Mouse (Mus musculus) heart, embryonic 10.5 days (tissue): ENCODE data around the gene Krtap1-5. TPM values are rescaled to one million over a fixed set of nuclear protein-coding genes. Genes with fewer than 3 reads are reported as not detected.

Experiments used
- polyA plus RNA-seq: library from polyadenylated mRNA; unstranded; fragments of >200 nt; fragmentation: Nextera tagmentation; extraction: Ambion mirVana; gene quantifications from 2 replicates; pipeline ENCODE4 v1.2.1, GENCODE M21; 2016

Gene Krtap1-5
- polyA plus RNA-seq, 1 experiment from 2014 or later, result not detected

Other genes starting within 250 kb of the Krtap1-5 start
- not detected in 2 replicates for gene Krt26, start 243.1 kb downstream of the Krtap1-5 start, polyA plus RNA-seq
- gene Krt27, start 229.9 kb downstream of the Krtap1-5 start, polyA plus RNA-seq, result not detected in 2 replicates
- 0.20 and 0.39 TPM in 2 replicates for gene Krt28, start 206.1 kb downstream of the Krtap1-5 start, polyA plus RNA-seq
- 11.4 and 14.6 TPM in 2 replicates for gene Krt10, start 191.7 kb downstream of the Krtap1-5 start, polyA plus RNA-seq
- gene Krt12, start 158.8 kb downstream of the Krtap1-5 start, polyA plus RNA-seq, result not detected in 2 replicates
- 6.6 and 9.5 TPM in 2 replicates for gene Krt20, start 142.9 kb downstream of the Krtap1-5 start, polyA plus RNA-seq
- gene Krt23, start 87.9 kb downstream of the Krtap1-5 start, polyA plus RNA-seq, result 0.15 and 0.38 TPM in 2 replicates
- gene Krt39, start 59.7 kb downstream of the Krtap1-5 start, polyA plus RNA-seq, result not detected in 2 replicates
- not detected in 2 replicates for gene Krt40, start 37.9 kb downstream of the Krtap1-5 start, polyA plus RNA-seq
- gene Krtap3-3, start 30.2 kb downstream of the Krtap1-5 start, polyA plus RNA-seq, result not detected in 2 replicates
- not detected in 2 replicates for gene Krtap3-2, start 24.2 kb downstream of the Krtap1-5 start, polyA plus RNA-seq
- not detected in 2 replicates for gene Gm11939, start 21.6 kb downstream of the Krtap1-5 start, polyA plus RNA-seq
- gene Krtap3-1, start 14.4 kb downstream of the Krtap1-5 start, polyA plus RNA-seq, result not detected in 2 replicates
- gene Krtap1-4, start 2.6 kb upstream of the Krtap1-5 start, polyA plus RNA-seq, result not detected in 2 replicates
- gene Krtap1-3, start 10.3 kb upstream of the Krtap1-5 start, polyA plus RNA-seq, result not detected in 2 replicates
- gene Krtap9-3, start 17.1 kb upstream of the Krtap1-5 start, polyA plus RNA-seq, result not detected in 2 replicates
- not detected in 2 replicates for gene Gm11938, start 22.3 kb upstream of the Krtap1-5 start, polyA plus RNA-seq
- gene Gm11937, start 29.2 kb upstream of the Krtap1-5 start, polyA plus RNA-seq, result not detected in 2 replicates
- not detected in 2 replicates for gene Krtap2-4, start 33.8 kb upstream of the Krtap1-5 start, polyA plus RNA-seq
- gene Gm11562, start 39.4 kb upstream of the Krtap1-5 start, polyA plus RNA-seq, result not detected in 2 replicates
- gene Krtap4-1, start 47.2 kb upstream of the Krtap1-5 start, polyA plus RNA-seq, result not detected in 2 replicates
- gene Krtap4-2, start 54.1 kb upstream of the Krtap1-5 start, polyA plus RNA-seq, result not detected in 2 replicates
- not detected in 2 replicates for gene Krtap4-7, start 63.1 kb upstream of the Krtap1-5 start, polyA plus RNA-seq
- gene Gm11555, start 69.2 kb upstream of the Krtap1-5 start, polyA plus RNA-seq, result not detected in 2 replicates
- not detected in 2 replicates for gene Gm11563, start 77.9 kb upstream of the Krtap1-5 start, polyA plus RNA-seq
- gene Krtap4-6, start 84.9 kb upstream of the Krtap1-5 start, polyA plus RNA-seq, result not detected in 2 replicates
- gene Gm14190, start 109.7 kb upstream of the Krtap1-5 start, polyA plus RNA-seq, result not detected in 2 replicates
- gene Gm14180, start 153.3 kb upstream of the Krtap1-5 start, polyA plus RNA-seq, result not detected in 2 replicates
- gene Gm11595, start 191.9 kb upstream of the Krtap1-5 start, polyA plus RNA-seq, result not detected in 2 replicates
- not detected in 2 replicates for gene Krtap4-8, start 199.7 kb upstream of the Krtap1-5 start, polyA plus RNA-seq
- not detected in 2 replicates for gene Krtap4-9, start 204.2 kb upstream of the Krtap1-5 start, polyA plus RNA-seq
- not detected in 2 replicates for gene Gm11596, start 212.5 kb upstream of the Krtap1-5 start, polyA plus RNA-seq
- not detected in 2 replicates for gene Gm11569, start 217.9 kb upstream of the Krtap1-5 start, polyA plus RNA-seq
- not detected in 2 replicates for gene Gm11554, start 223.4 kb upstream of the Krtap1-5 start, polyA plus RNA-seq
- not detected in 2 replicates for gene Krtap4-13, start 228.9 kb upstream of the Krtap1-5 start, polyA plus RNA-seq
- not detected in 2 replicates for gene Gm11564, start 234.7 kb upstream of the Krtap1-5 start, polyA plus RNA-seq